In genomic region chr10:81564216-81564615, GRCm38 (mm10) we compare ENCODE assay signal across 8 mouse cellular contexts. TPM values are rescaled to one million over a fixed set of nuclear protein-coding genes. Genes with fewer than 3 reads are reported as not detected.
A peak's percentile ranks its signal among the peaks of the same experiment; 100 is the strongest.
DNase-seq lines count a peak whose midpoint lies in the region; ATAC-seq and TF ChIP-seq lines count a peak whose summit lies in the region.

No protein-coding gene starts in this region.

- H3K4me3 ChIP-seq in bone marrow, adult 2 months (replicated peaks; ENCODE audit: control insufficient read depth, low read depth, low read length), result no peak overlapping the region
- H3K4me3 ChIP-seq in lung, embryonic 15.5 days, result peak overlapping the region; percentile 36
- peak overlapping the region; percentile 36 for H3K4me3 ChIP-seq in stomach, embryonic 15.5 days (replicated peaks)

- DNase-seq in MN1 (ENCODE audit: low spot score), result peak; percentile 64
- DNase-seq in heart, adult 8-10 months (ENCODE audit: low spot score), result peak; percentile 61
- DNase-seq in kidney, adult 18-20 months, result peak; percentile 72
- DNase-seq in urinary bladder, adult 18-20 months (ENCODE audit: low spot score in 2 of 2), result no peak

- WGBS in bone marrow, adult 2 months, result 20% methylated on average over 10 of the region's 10 CpGs
- WGBS in lung, embryonic 15.5 days, result 2% methylated on average over 10 of the region's 10 CpGs
- WGBS in stomach, embryonic 15.5 days, result 9% methylated on average over 10 of the region's 10 CpGs

- TF ChIP-seq CTCF in bone marrow, adult 2 months (IDR thresholded peaks at IDR 0.05; ENCODE audit: control insufficient read depth, insufficient read depth, low read length), result no peak

- peak overlapping the region; percentile 29; the same call in 1 of the 2 replicates for H3K27ac ChIP-seq in bone marrow, adult 2 months (ENCODE audit: control insufficient read depth, insufficient read depth, low read depth, low read length, poor library complexity)
- H3K27ac ChIP-seq in lung, embryonic 15.5 days, result peak overlapping the region; percentile 74
- H3K27ac ChIP-seq in stomach, embryonic 15.5 days, result peak overlapping the region; percentile 52

- H3K4me1 ChIP-seq in bone marrow, adult 2 months (ENCODE audit: control insufficient read depth, insufficient read depth, low read length), result peaks cover 2% of the 10 kb centered on the region
- peaks cover 68% of the 10 kb centered on the region for H3K4me1 ChIP-seq in lung, embryonic 15.5 days
- H3K4me1 ChIP-seq in stomach, embryonic 15.5 days, result peaks cover 56% of the 10 kb centered on the region

- no peaks in the 10 kb centered on the region for H3K9me3 ChIP-seq in lung, embryonic 15.5 days
- no peaks in the 10 kb centered on the region for H3K9me3 ChIP-seq in stomach, embryonic 15.5 days

- no peaks in the 10 kb centered on the region for H3K27me3 ChIP-seq in lung, embryonic 15.5 days
- no peaks in the 10 kb centered on the region for H3K27me3 ChIP-seq in stomach, embryonic 15.5 days (replicated peaks)

- TF ChIP-seq POLR2A in bone marrow, adult 2 months (IDR thresholded peaks at IDR 0.05; ENCODE audit: borderline replicate concordance, control insufficient read depth, low read depth, low read length), result no peak

- H3K36me3 ChIP-seq in lung, embryonic 15.5 days, result peaks cover 34% of the 10 kb centered on the region
- H3K36me3 ChIP-seq in stomach, embryonic 15.5 days, result peaks cover 25% of the 10 kb centered on the region

- ATAC-seq in lung, embryonic 15.5 days (ENCODE audit: borderline replicate concordance, extremely low read depth, low FRiP score, low TSS enrichment), result peak; percentile 16; the same call in 1 of the 2 replicates
- no peak for ATAC-seq in stomach, embryonic 15.5 days (ENCODE audit: insufficient read depth, low FRiP score, low read depth)
- ATAC-seq in frontal cortex, adult (ENCODE audit: low TSS enrichment), result no peak

- peak overlapping the region; percentile 26; the same call in 1 of the 2 replicates for H3K9ac ChIP-seq in lung, embryonic 15.5 days
- 0 out of 2 replicates have a peak overlapping the region, but pooled peaks have one; percentile 8 for H3K9ac ChIP-seq in stomach, embryonic 15.5 days

- peak overlapping the region; percentile 54 for H3K4me2 ChIP-seq in lung, embryonic 15.5 days
- peak overlapping the region; percentile 52 for H3K4me2 ChIP-seq in stomach, embryonic 15.5 days

RNA-seq across cellular contexts. Expression of gene Aes, which starts 4.9 kb away (rescaled TPM):
- 183 and 306 TPM in 2 replicates for polyA plus RNA-seq in bone marrow, adult 2 months (2011; ENCODE audit: insufficient read depth, insufficient read length, low replicate concordance, missing spikeins)
- total RNA-seq in heart, adult 8-10 months (2022), result 1,000 to 10,000 TPM; 1,133 to 1,192 (median 1,173) TPM
- 662 and 670 TPM in 2 replicates for polyA plus RNA-seq in lung, embryonic 15.5 days (2015; fragmentation: Nextera tagmentation; extraction: Ambion mirVana)
- polyA plus RNA-seq in stomach, embryonic 15.5 days (2015; fragmentation: Nextera tagmentation; extraction: Ambion mirVana), result 692 and 697 TPM in 2 replicates

RNA-seq across cellular contexts. Expression of gene Tle2, which starts 10.1 kb away (rescaled TPM):
- polyA plus RNA-seq in bone marrow, adult 2 months (2011; ENCODE audit: insufficient read depth, insufficient read length, low replicate concordance, missing spikeins), result 18.5 and 41.7 TPM in 2 replicates
- total RNA-seq in heart, adult 8-10 months (2022), result 10 to 100 TPM in 2 of 4 experiments, 1 to 10 TPM in 2; 5.4 to 12.1 (median 9.1) TPM
- 39.3 and 49.7 TPM in 2 replicates for polyA plus RNA-seq in lung, embryonic 15.5 days (2015; fragmentation: Nextera tagmentation; extraction: Ambion mirVana)
- 28.8 and 35.6 TPM in 2 replicates for polyA plus RNA-seq in stomach, embryonic 15.5 days (2015; fragmentation: Nextera tagmentation; extraction: Ambion mirVana)

RNA-seq across cellular contexts. Expression of gene Gna11, which starts 19.2 kb away (rescaled TPM):
- polyA plus RNA-seq in bone marrow, adult 2 months (2011; ENCODE audit: insufficient read depth, insufficient read length, low replicate concordance, missing spikeins), result 12.3 and 23.8 TPM in 2 replicates
- 10 to 100 TPM; 47.7 to 54.1 (median 50.9) TPM for total RNA-seq in heart, adult 8-10 months (2022)
- polyA plus RNA-seq in lung, embryonic 15.5 days (2015; fragmentation: Nextera tagmentation; extraction: Ambion mirVana), result 72.7 and 74.2 TPM in 2 replicates
- 113 and 134 TPM in 2 replicates for polyA plus RNA-seq in stomach, embryonic 15.5 days (2015; fragmentation: Nextera tagmentation; extraction: Ambion mirVana)

RNA-seq across cellular contexts. Expression of gene Tle6, which starts 36.7 kb away (rescaled TPM):
- 23.2 and 27.8 TPM in 2 replicates for polyA plus RNA-seq in bone marrow, adult 2 months (2011; ENCODE audit: insufficient read depth, insufficient read length, low replicate concordance, missing spikeins)
- 10 to 100 TPM in 1 of 4 experiments, 1 to 10 TPM in 3; 6.8 to 12.7 (median 9.3) TPM for total RNA-seq in heart, adult 8-10 months (2022)
- 28.1 and 29.3 TPM in 2 replicates for polyA plus RNA-seq in lung, embryonic 15.5 days (2015; fragmentation: Nextera tagmentation; extraction: Ambion mirVana)
- polyA plus RNA-seq in stomach, embryonic 15.5 days (2015; fragmentation: Nextera tagmentation; extraction: Ambion mirVana), result 31.2 and 42.1 TPM in 2 replicates

RNA-seq across cellular contexts. Expression of gene Gna15, which starts 40.2 kb away (rescaled TPM):
- 5.4 and 9.4 TPM in 2 replicates for polyA plus RNA-seq in bone marrow, adult 2 months (2011; ENCODE audit: insufficient read depth, insufficient read length, low replicate concordance, missing spikeins)
- total RNA-seq in heart, adult 8-10 months (2022), result under 1 TPM; 0.37 to 0.78 (median 0.54) TPM
- polyA plus RNA-seq in lung, embryonic 15.5 days (2015; fragmentation: Nextera tagmentation; extraction: Ambion mirVana), result 1.7 and 1.8 TPM in 2 replicates
- 4.4 and 5.8 TPM in 2 replicates for polyA plus RNA-seq in stomach, embryonic 15.5 days (2015; fragmentation: Nextera tagmentation; extraction: Ambion mirVana)

Comparison
In these comparisons a context has a peak if more than half of its experiments do, and no peak if none do; other contexts are left out.
1. DNase-seq: peak in MN1 (single experiment), heart, adult 8-10 months (single experiment) and kidney, adult 18-20 months (single experiment); none in urinary bladder, adult 18-20 months (0 of 2).
2. Peak in every context shown above with its lines, with median percentiles within 50 percentile points of each other: H3K27ac ChIP-seq.